Comparison of ENCODE assay signal across 21 mouse cellular contexts in the genomic region with DNA sequence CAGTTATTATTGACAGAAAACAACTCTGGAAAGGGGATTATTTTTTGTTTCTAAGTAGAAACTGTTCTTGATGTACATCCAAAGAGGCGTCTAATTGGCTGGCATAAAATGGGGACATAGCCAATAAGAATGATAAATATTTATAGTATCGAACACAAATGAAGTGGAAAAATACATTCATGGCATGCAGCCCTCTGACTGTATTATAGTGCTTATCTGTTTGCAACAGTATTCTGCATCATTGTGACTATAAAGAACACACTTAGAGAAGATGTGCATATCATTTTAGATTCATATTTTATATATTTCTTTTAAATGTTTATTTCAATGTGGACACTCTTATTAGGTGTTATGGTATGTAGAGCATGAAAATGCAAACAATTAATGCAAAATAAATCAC. TPM values are rescaled to one million over a fixed set of nuclear protein-coding genes. Genes with fewer than 3 reads are reported as not detected.
A peak's percentile ranks its signal among the peaks of the same experiment; 100 is the strongest.
DNase-seq lines count a peak whose midpoint lies in the region; ATAC-seq and TF ChIP-seq lines count a peak whose summit lies in the region.
"Had no signal": no experiment of that assay in that cellular context is flagged by ENCODE, and none has a peak within 500 bp of the region (broad histone marks: within the 10 kb centered on the region; RNA-seq: fewer than 3 reads in every experiment).

No protein-coding gene starts in this region.

- H3K36me3 ChIP-seq in lung, embryonic 14.5 days (ENCODE audit: insufficient read depth), result no peaks in the 10 kb centered on the region
- no peaks in the 10 kb centered on the region for H3K36me3 ChIP-seq in lung, embryonic 15.5 days
- no peaks in the 10 kb centered on the region for H3K36me3 ChIP-seq in lung, embryonic 16.5 days (ENCODE audit: control insufficient read depth, insufficient read depth, low read length)
- H3K36me3 ChIP-seq: G1E had no signal

- peak; percentile 88 for ATAC-seq in lung, embryonic 14.5 days (ENCODE audit: insufficient read depth)
- ATAC-seq in lung, embryonic 15.5 days (ENCODE audit: borderline replicate concordance, extremely low read depth, low FRiP score, low TSS enrichment), result peak; percentile 87; the same call in 1 of the 2 replicates
- ATAC-seq in lung, embryonic 16.5 days (ENCODE audit: low read depth), result peak; percentile 90
- ATAC-seq: activated CD4-positive, CD25-positive, alpha-beta regulatory T cell, adult 4 months; CD4-positive, CD25-positive, alpha-beta regulatory T cell, adult 4 months; Patski had no signal

- H3K4me3 ChIP-seq in lung, embryonic 14.5 days (ENCODE audit: low read depth, low read length), result no peak overlapping the region
- H3K4me3 ChIP-seq in lung, adult 2 months (replicated peaks; ENCODE audit: extremely low read depth, low read depth, low read length), result no peak overlapping the region
- H3K4me3 ChIP-seq in lung, embryonic 15.5 days, result no peak overlapping the region
- no peak overlapping the region for H3K4me3 ChIP-seq in lung, embryonic 16.5 days (ENCODE audit: low read length)

- no peak overlapping the region for H3K9ac ChIP-seq in lung, embryonic 14.5 days
- no peak overlapping the region for H3K9ac ChIP-seq in lung, embryonic 15.5 days
- H3K9ac ChIP-seq in lung, embryonic 16.5 days (ENCODE audit: low read length), result no peak overlapping the region

- H3K27ac ChIP-seq in lung, embryonic 14.5 days (ENCODE audit: low read depth), result no peak overlapping the region
- no peak overlapping the region for H3K27ac ChIP-seq in lung, embryonic 15.5 days
- H3K27ac ChIP-seq in lung, embryonic 16.5 days (ENCODE audit: low read length), result no peak overlapping the region

- TF ChIP-seq POLR2A in lung, adult 2 months (IDR thresholded peaks at IDR 0.05; ENCODE audit: borderline replicate concordance, extremely low read depth, low read depth, low read length), result no peak

- DNase-seq in lung, embryonic 14.5 days, result peak; percentile 78
- DNase-seq in lung, adult 2 months, result no peak
- DNase-seq in lung, postnatal 14 days, result no peak
- DNase-seq in lung, postnatal 36 days, result no peak
- DNase-seq: adrenal gland, adult 2 months; adrenal gland, adult 8-10 months; adrenal gland, postnatal 10 days; adrenal gland, postnatal 14 days; adrenal gland, postnatal 25 days; adrenal gland, postnatal 36 days; B cell, adult 2 months; cerebellum, adult 11 months; cerebellum, adult 11-12 months; cerebellum, adult 18-20 months had no signal

- H3K9me3 ChIP-seq in lung, embryonic 14.5 days (ENCODE audit: low read depth, low read length), result no peaks in the 10 kb centered on the region
- no peaks in the 10 kb centered on the region for H3K9me3 ChIP-seq in lung, embryonic 15.5 days
- no peaks in the 10 kb centered on the region for H3K9me3 ChIP-seq in lung, embryonic 16.5 days (ENCODE audit: control insufficient read depth, low read length)
- H3K9me3 ChIP-seq: G1E had no signal

- H3K4me2 ChIP-seq in lung, embryonic 14.5 days, result no peak overlapping the region
- H3K4me2 ChIP-seq in lung, embryonic 15.5 days, result no peak overlapping the region
- H3K4me2 ChIP-seq in lung, embryonic 16.5 days (ENCODE audit: low read depth, low read length), result no peak overlapping the region

- no peaks in the 10 kb centered on the region for H3K4me1 ChIP-seq in lung, embryonic 14.5 days (ENCODE audit: insufficient read depth)
- H3K4me1 ChIP-seq in lung, adult 2 months (ENCODE audit: control insufficient read depth, insufficient read depth, low read length), result no peaks in the 10 kb centered on the region
- H3K4me1 ChIP-seq in lung, embryonic 15.5 days, result no peaks in the 10 kb centered on the region
- H3K4me1 ChIP-seq in lung, embryonic 16.5 days (replicated peaks; ENCODE audit: control insufficient read depth, insufficient read depth, low read length), result no peaks in the 10 kb centered on the region

- no peaks in the 10 kb centered on the region for H3K27me3 ChIP-seq in lung, embryonic 14.5 days (ENCODE audit: insufficient read depth, low read length)
- no peaks in the 10 kb centered on the region for H3K27me3 ChIP-seq in lung, embryonic 15.5 days
- H3K27me3 ChIP-seq in lung, embryonic 16.5 days (ENCODE audit: control insufficient read depth, insufficient read depth, low read depth, low read length), result no peaks in the 10 kb centered on the region
- H3K27me3 ChIP-seq: CH12.LX, Patski had no signal

- TF ChIP-seq CTCF in lung, embryonic 14.5 days (IDR thresholded peaks at IDR 0.05; ENCODE audit: low read depth), result no peak
- TF ChIP-seq CTCF in lung, adult 2 months (IDR thresholded peaks at IDR 0.05; ENCODE audit: insufficient read depth, low read length), result no peak

- 46% methylated on average over 2 of the region's 2 CpGs for WGBS in lung, embryonic 14.5 days
- WGBS in lung, adult 2 months, result 53% methylated on average over 2 of the region's 2 CpGs
- 51% methylated on average over 2 of the region's 2 CpGs for WGBS in lung, embryonic 15.5 days
- 44% methylated on average over 2 of the region's 2 CpGs for WGBS in lung, embryonic 16.5 days

RNA-seq across cellular contexts. Expression of a gene that starts 17.9 kb away (rescaled TPM):
- polyA plus RNA-seq in lung, embryonic 14.5 days (2014; fragmentation: Nextera tagmentation; extraction: Ambion mirVana), result 13.4 and 16.3 TPM in 2 replicates
- polyA plus RNA-seq in lung, adult 2 months (2012; rRNA removed), result 5.4 and 8.7 TPM in 2 replicates
- 13.4 and 14.3 TPM in 2 replicates for polyA plus RNA-seq in lung, embryonic 15.5 days (2015; fragmentation: Nextera tagmentation; extraction: Ambion mirVana)
- polyA plus RNA-seq in lung, embryonic 16.5 days (2015; fragmentation: Nextera tagmentation; extraction: Ambion mirVana), result 13.1 and 13.7 TPM in 2 replicates
- polyA plus RNA-seq: G1E had no signal
